Mouse (Mus musculus) heart, postnatal 36 days (tissue): ENCODE data around the gene Hnrnpab. TPM values are rescaled to one million over a fixed set of nuclear protein-coding genes. Genes with fewer than 3 reads are reported as not detected.

Source experiments
- DNase-seq, 2 experiments: peaks; one replicate each; pipeline ENCODE4 v3.0.0; 2021 to 2022
- intact Hi-C: fragments of 180-260 bp; cut with DNase I; formaldehyde crosslinking; loops from one replicate; pipeline ENCODE4 v1.15.1; 2025
- total RNA-seq, 2 experiments: library from RNA; stranded (reverse); gene quantifications; 2 replicates each; pipeline ENCODE4 v1.2.3; 2021

Gene Hnrnpab
- 100 to 1,000 TPM; 135 to 143 TPM for total RNA-seq

DNA sequence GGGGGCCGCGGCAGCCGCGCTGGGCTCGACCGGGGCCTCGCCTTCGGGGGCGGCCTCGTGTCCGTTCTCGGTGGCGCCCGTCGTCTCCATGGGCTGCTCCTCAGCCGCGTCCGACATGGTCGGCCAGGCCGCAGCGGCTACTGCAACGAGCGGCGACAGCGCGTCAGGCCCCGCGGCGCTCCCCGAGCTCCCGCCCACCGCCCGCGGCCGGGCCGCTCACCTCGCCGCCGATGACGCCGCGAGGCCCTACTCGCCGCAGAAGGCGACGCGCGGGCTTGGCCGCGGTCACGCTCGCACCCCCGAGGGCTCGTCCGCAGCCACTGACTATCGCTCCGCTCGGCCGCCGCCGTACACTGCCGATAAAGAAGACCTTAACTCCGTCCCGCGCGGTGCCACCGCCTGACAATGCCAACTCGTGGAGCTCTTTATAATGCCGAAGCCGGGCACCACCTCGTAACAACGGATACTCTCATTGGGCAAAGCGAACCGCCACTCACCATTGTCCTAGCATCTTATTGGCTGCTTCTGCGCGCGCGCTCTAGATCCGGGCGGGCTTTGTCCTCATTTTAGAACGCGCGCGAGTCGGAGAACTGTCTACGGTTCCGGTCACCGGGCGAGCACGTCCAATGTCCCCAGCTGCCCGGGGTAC lies at the start of gene Hnrnpab:
Gene Hnrnpab, minus strand, starts transcription at position 401 of the 649 bp plus-strand sequence.
- peak; percentile 95 to 97 for DNase-seq
- intact Hi-C loops, result loop anchor here (2.0 kb wide), 1 partner anchor 42 kb away; no protein-coding TSS in a partner anchor

DNA sequence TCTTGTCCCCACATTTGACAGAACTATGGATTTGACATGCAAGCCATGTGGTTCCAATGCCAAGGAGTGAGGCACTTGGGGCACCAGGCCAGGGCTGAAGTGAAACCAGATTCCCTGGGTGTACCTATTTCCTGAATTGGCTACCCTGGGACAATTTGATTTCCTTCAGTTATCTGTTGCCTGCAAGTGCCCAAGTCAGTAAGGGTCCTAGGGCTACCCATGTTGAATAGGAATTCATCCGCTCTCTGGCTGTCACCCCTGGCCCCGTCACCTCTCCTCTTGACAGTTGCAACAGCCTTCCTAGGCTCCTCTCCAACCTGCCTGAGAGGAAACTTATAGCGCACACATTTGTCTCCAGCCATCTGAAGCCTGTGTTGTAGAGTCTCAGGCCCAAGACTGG lies 48.2 kb upstream of the Hnrnpab start:
- no peak for DNase-seq
- intact Hi-C loops, result no loop called here

DNA sequence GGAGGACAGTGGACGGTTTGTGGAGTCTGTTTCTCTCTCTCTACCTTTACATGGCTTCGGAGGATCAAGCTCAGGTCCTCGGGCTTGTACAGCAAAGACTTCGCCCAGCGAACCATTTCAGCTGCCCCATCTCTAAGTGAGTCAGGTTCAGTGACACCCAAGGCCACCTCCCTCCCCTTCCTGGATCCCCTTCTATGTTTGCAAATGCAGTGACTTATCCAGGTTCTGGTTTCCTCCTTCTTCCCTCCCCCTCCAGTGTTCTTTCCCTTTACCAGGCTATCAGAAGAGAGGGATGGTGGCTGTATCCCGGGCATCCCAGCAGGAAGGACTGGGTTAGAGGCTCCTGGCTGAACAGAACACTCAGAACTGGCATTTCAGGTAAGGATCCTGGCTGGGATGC lies 47.1 kb upstream of the Hnrnpab start:
- no peak for DNase-seq
- intact Hi-C loops, result no loop called here

DNA sequence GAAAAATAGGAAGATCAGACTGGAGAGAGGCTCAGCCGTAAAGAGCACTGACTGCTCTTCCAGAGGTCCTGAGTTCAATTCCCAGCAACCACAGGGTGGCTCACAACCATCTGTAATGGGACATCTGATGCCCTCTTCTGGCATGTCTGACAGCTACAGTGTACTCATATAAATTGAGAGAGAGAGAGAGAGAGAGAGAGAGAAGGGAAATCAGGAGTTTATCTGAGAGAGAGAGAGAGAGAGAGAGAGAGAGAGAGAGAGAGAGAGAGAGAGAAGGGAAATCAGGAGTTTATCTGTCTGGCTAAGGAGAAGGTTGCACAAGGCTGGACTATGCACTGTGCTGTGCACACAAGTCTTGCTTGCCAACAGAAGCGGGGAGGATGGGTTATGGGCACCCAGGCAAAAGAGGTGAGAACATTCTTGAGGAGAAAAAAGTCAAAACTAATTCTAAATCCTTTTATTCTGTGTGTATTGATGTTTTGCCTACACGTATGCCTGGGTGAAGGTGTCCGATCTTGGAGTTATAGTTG lies 46.3 kb upstream of the Hnrnpab start:
- DNase-seq, result no peak
- intact Hi-C loops, result no loop called here

DNA sequence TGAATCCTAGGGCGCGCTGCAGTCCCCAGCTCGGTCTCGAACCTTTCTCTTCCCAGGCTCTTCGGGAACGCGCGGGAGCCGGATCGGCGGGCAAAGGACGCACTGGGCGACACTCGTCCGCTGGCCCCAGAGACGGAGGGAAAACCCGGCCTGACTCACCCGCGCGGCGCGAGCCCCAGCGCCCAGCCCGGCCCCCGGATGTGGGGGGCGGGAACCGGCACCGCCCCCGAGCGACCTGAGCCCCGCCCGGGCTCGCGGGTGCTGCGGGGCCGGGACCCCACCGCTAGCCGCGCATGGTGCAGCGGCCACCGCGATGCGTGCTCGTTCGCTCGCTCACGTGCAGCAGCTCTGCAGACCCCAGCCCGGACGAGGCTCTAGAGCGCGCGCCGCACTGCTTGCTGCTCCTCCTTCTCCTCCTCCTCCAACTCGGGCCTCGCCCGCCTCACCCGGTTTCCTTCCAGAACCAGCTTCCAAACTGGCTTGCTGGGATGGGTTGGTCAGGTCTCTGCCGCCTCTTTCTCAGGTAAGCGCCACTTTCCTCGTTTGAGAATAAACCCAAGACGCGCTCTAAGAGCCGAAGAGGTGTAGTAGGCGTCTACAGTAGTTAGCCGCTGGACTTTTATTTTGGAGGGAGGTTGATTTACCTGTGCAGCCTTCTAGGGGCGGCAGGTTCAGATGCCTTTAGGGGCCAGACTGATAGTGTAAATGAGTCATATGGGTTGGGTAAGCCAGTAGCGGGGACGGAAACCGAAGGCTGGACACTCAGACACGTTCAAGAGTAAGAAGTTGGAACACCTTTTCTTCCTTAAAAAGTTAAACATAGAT lies 44.3 kb upstream of the Hnrnpab start, which contains the start of the genes N4bp3 and D930048N14Rik:
Gene N4bp3, minus strand, starts transcription at position 152 of the 825 bp plus-strand sequence.
Gene D930048N14Rik, plus strand, starts transcription at position 264 of the 825 bp plus-strand sequence.
- intact Hi-C loops, result loop anchor here (1.0 kb wide), 1 partner anchor 31 kb away; no protein-coding TSS in a partner anchor
- peak; percentile 80 to 83 for DNase-seq

DNA sequence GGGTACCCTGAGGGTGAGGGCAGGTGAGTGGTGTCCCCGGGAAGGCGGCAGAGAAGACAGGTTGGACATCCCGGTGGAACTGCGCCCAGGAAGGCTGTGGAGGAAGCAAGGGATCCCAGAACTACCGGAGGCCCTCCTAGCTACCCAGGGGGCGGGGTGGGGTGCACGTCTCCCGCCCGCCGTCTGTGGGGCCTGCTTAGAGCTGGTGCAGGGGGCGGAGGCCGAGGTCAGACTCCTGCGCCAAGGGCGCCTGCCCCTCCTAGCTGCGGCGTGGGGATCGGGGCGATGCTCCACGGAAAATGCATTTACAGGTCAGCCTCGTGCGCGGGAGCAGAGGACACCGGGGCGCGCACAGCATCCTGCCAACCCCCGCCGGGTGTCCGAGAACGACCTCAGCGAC lies 43.6 kb upstream of the Hnrnpab start:
- intact Hi-C loops, result loop anchor here (1.0 kb wide), 1 partner anchor 30 kb away; no protein-coding TSS in a partner anchor
- peak in 1 of 2 experiments; percentile 31 for DNase-seq

DNA sequence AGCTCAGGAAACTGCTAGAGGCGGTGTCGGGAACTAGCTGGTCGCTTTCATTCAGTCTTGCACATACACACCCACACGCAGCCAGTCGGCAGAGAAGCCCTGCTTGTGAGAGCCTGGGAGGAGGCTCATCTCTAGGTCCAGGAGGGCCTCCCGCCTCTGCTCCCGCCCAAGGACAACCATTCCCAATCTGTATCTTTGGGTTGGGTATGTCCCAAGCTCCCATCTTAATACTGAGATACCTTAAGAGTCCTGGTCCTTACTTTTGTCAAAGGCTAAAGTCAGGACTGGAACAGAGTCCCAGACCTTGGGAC lies 43.2 kb upstream of the Hnrnpab start:
- intact Hi-C loops, result loop anchor here (1.0 to 2.0 kb wide), 2 partner anchors 30 to 43 kb away; partner anchors contain the start of gene Hnrnpab
- DNase-seq, result no peak

DNA sequence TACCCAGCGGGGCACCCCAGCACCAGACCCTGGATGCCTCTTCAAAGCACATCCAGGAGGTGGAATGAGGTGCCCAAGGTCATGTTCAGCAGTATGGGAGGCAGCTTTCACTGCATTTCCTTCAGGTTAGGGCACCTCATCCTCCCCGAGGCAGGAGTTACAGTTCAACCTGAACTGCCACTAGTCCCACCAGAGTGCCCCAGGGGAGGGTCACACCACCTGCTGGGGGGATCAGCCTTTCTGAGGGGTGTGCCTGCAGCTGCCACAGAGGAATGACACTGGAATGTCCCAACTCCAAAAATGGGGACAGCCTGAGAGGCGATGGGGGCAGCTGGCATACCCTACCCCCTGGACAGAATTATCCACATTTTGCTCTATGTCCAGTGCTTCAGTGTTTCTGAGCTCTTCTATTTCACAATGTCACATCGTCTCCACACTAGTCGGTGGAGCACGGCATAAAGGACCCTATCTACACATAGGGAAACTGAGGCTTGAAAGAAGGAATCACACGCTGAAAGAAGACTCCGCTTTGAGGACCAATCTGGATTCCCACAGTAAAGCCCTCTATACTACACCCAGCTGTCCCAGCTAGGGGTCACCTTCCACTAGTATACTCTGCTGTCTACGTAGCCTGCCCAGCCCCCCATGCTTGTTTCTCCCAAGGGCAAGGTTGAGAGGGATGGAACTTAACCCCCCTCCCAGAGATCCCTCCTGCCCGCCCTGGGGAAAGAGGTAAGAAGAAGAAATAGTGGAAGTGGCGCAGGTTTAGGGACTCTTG lies 42.7 kb upstream of the Hnrnpab start:
- intact Hi-C loops, result loop anchor here (2.0 kb wide), 1 partner anchor 42 kb away; the partner anchor contains the start of gene Hnrnpab
- DNase-seq, result no peak

DNA sequence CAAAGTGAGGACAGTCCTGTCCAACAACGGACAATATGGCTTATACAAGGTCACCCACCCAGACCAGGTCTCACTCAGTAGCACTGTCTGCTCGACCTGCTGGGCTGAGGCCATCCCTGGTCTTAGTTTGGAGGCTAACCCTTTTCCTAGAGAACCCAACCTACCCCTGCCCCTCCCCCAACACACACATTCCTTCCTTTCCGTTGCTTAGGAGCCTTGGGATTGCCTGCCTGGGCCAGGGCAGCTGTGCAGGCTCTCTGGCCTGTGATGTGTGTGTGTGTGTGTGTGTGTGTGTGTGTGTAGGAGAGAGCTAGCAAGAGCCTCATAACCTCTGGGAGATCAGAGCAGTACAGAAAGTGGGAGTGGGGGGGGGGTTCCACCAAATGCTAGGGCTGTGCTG lies 41.9 kb upstream of the Hnrnpab start:
- peak in 1 of 2 experiments; percentile 16 for DNase-seq
- intact Hi-C loops, result loop anchor here (2.0 kb wide), 1 partner anchor 42 kb away; the partner anchor contains the start of gene Hnrnpab

DNA sequence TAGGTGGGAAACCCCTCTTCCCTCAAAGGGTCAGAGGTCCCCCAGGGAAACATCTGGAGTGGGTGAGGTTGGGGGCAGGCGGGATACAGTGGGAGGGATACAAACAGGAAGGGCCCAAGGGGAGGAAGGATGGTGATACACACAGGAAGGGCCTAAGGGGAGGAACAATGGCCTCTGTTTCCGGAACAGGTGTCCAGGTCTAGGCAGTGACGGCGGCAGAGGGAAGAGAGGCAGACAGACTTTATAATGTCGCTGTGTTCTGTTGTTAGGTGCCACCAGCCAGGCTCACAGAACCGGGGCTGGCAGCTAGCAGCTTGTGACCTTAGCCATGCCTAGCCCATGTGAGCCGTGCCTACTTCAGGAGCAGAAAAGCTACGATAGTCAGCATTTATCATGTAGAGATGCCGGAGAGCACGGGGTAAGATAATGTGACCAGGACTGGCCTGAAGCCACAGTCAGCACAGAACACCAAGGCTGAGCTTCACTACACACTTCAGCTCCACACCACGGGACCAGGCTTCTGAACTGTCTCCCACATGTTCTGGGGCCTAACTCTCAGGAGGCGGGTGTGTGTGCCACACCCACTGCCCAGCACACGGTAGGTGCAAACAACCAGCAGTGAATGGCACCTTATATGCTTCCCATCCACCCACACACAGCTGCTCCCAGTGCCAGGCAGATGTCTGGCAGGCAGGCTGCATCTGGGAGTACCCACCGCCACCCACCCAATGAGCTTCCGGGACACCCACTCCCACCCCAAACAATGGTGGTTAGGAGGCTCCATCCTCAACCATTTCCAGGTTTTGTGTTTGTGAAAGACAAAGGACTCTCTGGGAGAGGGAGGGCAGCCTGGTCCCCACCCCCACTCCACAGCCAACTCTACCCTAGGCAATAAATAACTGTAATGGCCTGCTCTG lies 40.4 kb upstream of the Hnrnpab start:
- peak in 1 of 2 experiments; percentile 50 for DNase-seq
- intact Hi-C loops, result no loop called here

DNA sequence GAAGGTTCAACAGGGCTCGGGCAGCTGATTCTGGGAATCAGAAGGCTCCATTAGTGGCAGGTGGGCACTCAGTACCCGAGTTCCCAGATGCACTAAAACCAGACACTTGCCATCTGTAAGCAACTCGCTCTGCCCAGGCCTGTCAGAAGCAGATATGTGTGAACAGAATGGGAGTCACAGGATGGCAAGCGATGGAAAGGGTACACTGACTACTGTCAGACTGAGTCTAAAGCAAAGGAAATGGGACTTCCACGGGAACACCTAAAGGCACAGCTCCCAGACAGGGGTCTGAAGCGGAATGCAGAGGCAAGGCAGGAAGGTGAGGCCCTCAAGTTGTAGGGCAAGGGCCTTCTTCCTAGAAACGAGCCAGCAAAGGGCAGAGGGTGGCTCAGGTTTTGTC lies 39.6 kb upstream of the Hnrnpab start:
- intact Hi-C loops, result no loop called here
- DNase-seq, result no peak

DNA sequence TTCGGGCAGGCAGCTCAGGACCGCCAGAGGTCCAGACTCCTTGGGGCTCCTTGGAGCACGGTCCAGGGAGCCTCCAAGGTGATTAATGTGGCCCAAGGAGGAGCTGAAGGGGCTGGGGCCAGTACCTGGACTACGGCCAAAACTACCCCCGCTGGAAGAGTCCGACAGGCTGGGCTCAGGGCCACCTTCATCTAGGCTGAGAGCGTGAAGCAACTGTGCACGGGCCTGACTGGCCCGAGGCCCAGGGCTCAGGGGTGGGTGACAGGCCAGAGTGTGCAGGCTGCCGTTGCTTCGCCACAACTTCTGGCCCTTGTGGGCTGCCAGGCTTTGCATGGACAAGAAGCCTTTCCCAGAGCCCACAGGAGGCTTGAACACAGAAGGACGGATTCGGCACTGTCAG lies 38.6 kb upstream of the Hnrnpab start:
- intact Hi-C loops, result no loop called here
- no peak for DNase-seq

DNA sequence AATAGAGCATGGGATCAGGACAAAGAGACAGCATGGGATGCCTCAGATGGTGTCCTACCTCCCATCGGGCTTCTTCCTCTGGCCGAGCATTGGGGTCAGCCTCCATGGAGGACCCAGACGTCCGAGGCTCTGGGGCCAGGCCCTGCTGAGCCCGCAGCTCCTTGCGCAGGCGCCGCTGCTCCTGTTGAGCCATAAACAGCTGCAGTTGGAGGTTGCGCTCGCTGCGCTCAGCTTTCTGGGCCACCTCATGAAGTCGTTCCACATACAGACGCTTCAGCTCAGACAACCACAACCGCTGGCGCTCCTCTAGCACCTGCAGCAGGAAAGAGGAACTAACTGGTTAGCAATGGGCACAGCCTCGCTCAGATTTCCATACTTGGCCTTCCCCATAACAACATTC lies 37.6 kb upstream of the Hnrnpab start:
- no peak for DNase-seq

DNA sequence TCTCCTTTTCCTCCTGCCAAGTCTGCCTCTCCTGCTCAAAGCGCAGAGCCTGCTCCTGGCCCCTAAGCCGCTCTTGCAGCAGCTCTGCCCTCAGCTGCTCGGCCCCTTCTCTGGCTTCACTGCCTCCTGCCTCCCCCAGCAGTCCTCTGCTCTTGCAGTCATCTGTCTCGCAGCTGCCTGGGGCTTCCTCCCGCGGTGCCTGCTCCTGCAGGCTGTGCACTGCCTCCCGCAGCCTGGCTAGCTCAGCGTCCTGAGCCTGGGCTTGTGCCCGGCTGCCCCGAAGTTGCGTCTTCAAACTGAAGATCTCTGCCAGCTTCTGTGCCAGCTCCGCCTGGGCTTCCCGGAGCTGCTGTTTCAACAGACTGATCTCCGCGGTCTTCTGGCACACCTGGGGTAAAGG lies 37.1 kb upstream of the Hnrnpab start:
- intact Hi-C loops, result no loop called here
- DNase-seq, result no peak

More for the DNA sequence above, 37.6 kb upstream of the Hnrnpab start:
- intact Hi-C loops, result no loop called here

DNA sequence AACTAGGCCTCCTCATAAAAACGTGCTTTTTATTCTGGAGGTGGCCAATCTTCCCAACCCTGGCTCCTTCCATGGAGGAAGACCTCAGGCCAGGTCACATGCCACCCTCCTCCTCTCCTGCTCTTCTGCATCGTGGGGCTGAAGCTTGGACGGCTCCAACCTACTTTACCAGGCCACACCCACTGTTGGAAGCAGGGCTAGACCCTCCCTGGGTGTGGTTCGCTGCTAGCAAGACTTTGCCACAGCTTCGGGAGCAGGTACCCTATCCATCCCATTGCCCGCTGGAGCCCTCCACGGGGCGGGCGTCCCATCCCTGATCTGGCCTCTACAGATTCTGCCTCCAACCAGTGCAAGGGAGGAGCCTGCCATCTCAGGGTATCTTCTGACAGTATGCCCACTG lies 36.6 kb upstream of the Hnrnpab start:
- DNase-seq, result no peak
- intact Hi-C loops, result no loop called here

DNA sequence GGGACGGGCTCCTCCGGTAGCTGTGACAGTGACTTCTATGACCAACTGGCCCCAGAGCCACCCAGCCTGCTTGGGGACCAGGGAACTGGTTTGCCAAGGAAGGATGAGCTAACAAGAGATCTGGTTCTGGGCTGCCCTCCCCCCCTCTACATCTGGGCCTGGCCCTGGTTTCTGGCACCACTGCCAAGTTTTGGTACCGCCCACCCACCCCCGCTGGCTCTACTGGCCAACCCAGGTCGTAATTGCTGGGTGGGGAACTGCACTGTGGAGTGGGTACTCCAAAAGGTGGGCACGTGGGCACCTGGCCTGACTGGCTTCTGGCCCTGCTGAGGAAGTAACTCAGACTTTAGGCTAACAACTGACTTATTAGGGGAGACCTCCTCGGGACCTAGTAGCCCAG lies 34.1 kb upstream of the Hnrnpab start:
- no peak for DNase-seq
- intact Hi-C loops, result no loop called here

DNA sequence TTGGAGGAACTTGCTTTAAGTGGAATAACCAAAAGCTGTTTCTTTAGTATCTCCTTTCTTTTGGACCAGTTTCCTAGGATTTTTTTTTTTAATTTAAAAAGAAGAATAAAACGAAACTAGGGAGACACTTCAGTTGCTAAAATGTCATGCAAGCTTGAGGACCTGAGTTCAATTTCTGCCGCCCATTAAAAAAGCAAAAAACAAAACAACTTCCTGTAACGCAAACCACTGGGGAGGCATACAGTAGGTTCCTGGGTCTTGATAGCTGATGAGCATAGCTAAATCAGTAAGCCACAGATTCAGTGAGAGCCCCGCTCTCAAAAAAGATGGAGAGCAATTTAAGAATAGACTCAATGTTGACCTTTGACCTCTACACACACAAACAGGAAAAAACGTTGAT lies 31.9 kb upstream of the Hnrnpab start:
- no peak for DNase-seq
- intact Hi-C loops, result loop anchor here (5.0 kb wide), 1 partner anchor 44 kb away; no protein-coding TSS in a partner anchor

DNA sequence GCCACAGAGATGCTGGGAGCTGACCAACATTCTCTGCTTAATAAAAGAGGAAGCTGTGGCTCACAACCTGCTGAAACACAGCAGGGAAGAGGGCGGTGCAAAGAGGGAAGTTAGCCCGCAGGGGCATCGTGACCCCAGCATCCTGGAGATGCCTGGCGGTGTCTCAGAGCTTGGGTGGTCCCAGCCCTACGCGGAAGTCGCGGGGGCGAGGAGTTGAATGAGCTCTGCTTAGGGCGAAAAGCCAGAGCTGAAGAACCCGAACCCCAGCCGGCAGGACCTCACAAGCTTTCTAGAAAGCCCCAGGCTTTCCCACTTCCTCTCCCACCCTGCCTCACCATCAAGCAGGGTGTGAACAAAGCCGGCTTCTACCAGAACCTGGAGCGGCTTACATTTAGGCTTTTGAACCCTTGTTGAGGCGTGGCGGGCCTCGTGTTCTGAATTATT lies 31.3 kb upstream of the Hnrnpab start:
- DNase-seq, result peak in 1 of 2 experiments; percentile 52
- intact Hi-C loops, result loop anchor here (5.0 kb wide), 1 partner anchor 44 kb away; no protein-coding TSS in a partner anchor

DNA sequence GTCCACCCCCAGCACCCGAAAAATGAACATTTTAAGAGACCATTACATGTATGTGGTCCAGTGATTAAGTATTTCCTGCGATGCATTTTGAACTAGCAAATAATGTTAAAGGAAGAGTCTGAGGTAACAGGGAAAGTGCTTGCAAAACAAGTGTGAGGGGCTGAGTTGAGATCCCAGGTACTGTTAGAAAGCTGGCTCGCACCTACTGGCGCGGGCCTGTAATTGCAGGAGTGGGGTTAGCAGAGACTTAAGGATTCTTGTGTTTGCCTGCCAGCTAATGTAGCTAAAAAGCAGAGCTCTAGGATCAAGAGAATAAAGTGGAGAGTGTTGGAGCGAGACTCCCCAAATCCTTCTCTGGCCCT lies 29.7 kb upstream of the Hnrnpab start:
- intact Hi-C loops, result loop anchor here (5.0 kb wide), 1 partner anchor 46 kb away; no protein-coding TSS in a partner anchor
- DNase-seq, result peak in 1 of 2 experiments; percentile 51
